Mouse (Mus musculus) testis, adult 2 months (tissue): Measurements from ENCODE around the gene Dusp9. TPM values are rescaled to one million over a fixed set of nuclear protein-coding genes. Genes with fewer than 3 reads are reported as not detected.

Experiments used
- H3K27ac ChIP-seq: fragments of 200-500 bp; 2 replicates; pipeline ENCODE4 v1.5.1; 2012; ENCODE audit warnings: low read depth, low read length; ENCODE audit not compliant: control insufficient read depth, insufficient read depth
- H3K27me3 ChIP-seq: fragments of 200-500 bp; 2 replicates; pipeline ENCODE4 v1.6.1; 2012; ENCODE audit warnings: mild to moderate bottlenecking, low read length, moderate library complexity; ENCODE audit not compliant: control insufficient read depth, insufficient read depth
- H3K36me3 ChIP-seq: fragments of 200-500 bp; 2 replicates; pipeline ENCODE4 v1.6.1; 2012; ENCODE audit warnings: mild to moderate bottlenecking, low read length; ENCODE audit not compliant: control insufficient read depth, insufficient read depth
- H3K4me1 ChIP-seq: fragments of 200-500 bp; 2 replicates; pipeline ENCODE4 v1.6.1; 2012; ENCODE audit warnings: low read length; ENCODE audit not compliant: control insufficient read depth, insufficient read depth
- H3K4me3 ChIP-seq: fragments of 200-500 bp; 2 replicates; pipeline ENCODE4 v1.5.1; 2012; ENCODE audit warnings: low read depth, mild to moderate bottlenecking, low read length, moderate library complexity, mixed read lengths; ENCODE audit not compliant: control insufficient read depth
- CTCF ChIP-seq: fragments of 200-500 bp; IDR thresholded peaks from 2 replicates; pipeline ENCODE4 v1.5.1; 2012; ENCODE audit warnings: low read depth, mild to moderate bottlenecking, inconsistent platforms, low read length, moderate library complexity; ENCODE audit not compliant: control insufficient read depth, insufficient read depth, insufficient replicate concordance
- POLR2A ChIP-seq: fragments of 200-500 bp; IDR thresholded peaks from 2 replicates; pipeline ENCODE4 v1.6.1; 2012; ENCODE audit warnings: low read depth, mild to moderate bottlenecking, inconsistent platforms, low read length, moderate library complexity; ENCODE audit not compliant: control insufficient read depth
- polyA plus RNA-seq: library from polyadenylated mRNA; depleted of rRNA; stranded (reverse); fragments of >200 nt; gene quantifications from 2 replicates; pipeline ENCODE4 v1.2.3, GENCODE M21; 2012

Dusp9 gene
- polyA plus RNA-seq, 1 experiment = 2.0 TPM

GRCm38 (mm10) chrX:73660284-73660665, 21.1 kb downstream of the Dusp9 start:
- Histone ChIP-seq H3K4me3 (peak overlapping the region; percentile 24; the same call in 1 of the 2 replicates), H3K27me3 (no peaks in the 10 kb centered on the region), H3K27ac (peak overlapping the region; percentile 12; the same call in 1 of the 2 replicates), H3K4me1 (peaks cover 4% of the 10 kb centered on the region; the same call in 1 of the 2 replicates), H3K36me3 (no peaks in the 10 kb centered on the region)
- TF ChIP-seq CTCF = no peak
- TF ChIP-seq POLR2A = no peak

- Histone ChIP-seq H3K4me3 (no peak overlapping the region), H3K36me3 (no peaks in the 10 kb centered on the region), H3K27me3 (no peaks in the 10 kb centered on the region), H3K27ac (no peak overlapping the region), H3K4me1 (peaks cover 4% of the 10 kb centered on the region; the same call in 1 of the 2 replicates)
- TF ChIP-seq CTCF (no peak), POLR2A (no peak)
Observed at GRCm38 (mm10) chrX:73663143-73663542, 23.9 kb downstream of the Dusp9 start.

- Histone ChIP-seq H3K4me3 (no peak overlapping the region), H3K4me1 (peaks cover 8% of the 10 kb centered on the region), H3K27ac (no peak overlapping the region), H3K36me3 (no peaks in the 10 kb centered on the region), H3K27me3 (no peaks in the 10 kb centered on the region)
- TF ChIP-seq POLR2A (no peak), CTCF (no peak; the same call in 1 of the 2 replicates)
Observed at GRCm38 (mm10) chrX:73672031-73672431, 32.8 kb downstream of the Dusp9 start.

- peak within 1 kb of the TSS; percentile 25; the same call in 1 of the 2 replicates for H3K27ac ChIP-seq
- no peaks in the 10 kb centered on the region for H3K36me3 ChIP-seq
- peaks cover 8% of the 10 kb centered on the region for H3K4me1 ChIP-seq
- H3K27me3 ChIP-seq = no peaks in the 10 kb centered on the region
- H3K4me3 ChIP-seq = peak within 1 kb of the TSS; percentile 80
- no peak for TF ChIP-seq CTCF
- TF ChIP-seq POLR2A = no peak
Observed at GRCm38 (mm10) chrX:73672879-73673618, 33.8 kb downstream of the Dusp9 start, which contains the start of gene Slc6a8. Slc6a8 (plus strand) TSS chrX:73673150.

GRCm38 (mm10) chrX:73673619-73673967, 34.4 kb downstream of the Dusp9 start:
- Histone ChIP-seq H3K27ac (no peak overlapping the region), H3K27me3 (no peaks in the 10 kb centered on the region)

GRCm38 (mm10) chrX:73673968-73674661, 34.9 kb downstream of the Dusp9 start:
- TF ChIP-seq POLR2A (no peak), CTCF (no peak)
- H3K27ac ChIP-seq = no peak overlapping the region
- H3K4me3 ChIP-seq = peak overlapping the region; percentile 80
- H3K4me1 ChIP-seq = peaks cover 8% of the 10 kb centered on the region
- H3K36me3 ChIP-seq = no peaks in the 10 kb centered on the region
- no peaks in the 10 kb centered on the region for H3K27me3 ChIP-seq

More at GRCm38 (mm10) chrX:73673619-73673967, 34.4 kb downstream of the Dusp9 start:
- H3K36me3 ChIP-seq = no peaks in the 10 kb centered on the region
- H3K4me3 ChIP-seq = peak overlapping the region; percentile 80
- H3K4me1 ChIP-seq = peaks cover 8% of the 10 kb centered on the region
- TF ChIP-seq CTCF = no peak
- TF ChIP-seq POLR2A = no peak

- TF ChIP-seq POLR2A (no peak), CTCF (no peak)
- Histone ChIP-seq H3K27me3 (no peaks in the 10 kb centered on the region), H3K27ac (no peak overlapping the region), H3K36me3 (no peaks in the 10 kb centered on the region), H3K4me1 (peaks cover 8% of the 10 kb centered on the region), H3K4me3 (peak overlapping the region; percentile 8; the same call in 1 of the 2 replicates)
Observed at GRCm38 (mm10) chrX:73675231-73675630, 36.0 kb downstream of the Dusp9 start.
